Mouse (Mus musculus): ENCODE data around the gene Ccpg1. TPM values are rescaled to one million over a fixed set of nuclear protein-coding genes. Genes with fewer than 3 reads are reported as not detected.

Ccpg1 gene
- polyA plus RNA-seq, 1 experiment from 2014 or later: 23.6 TPM

- Histone ChIP-seq H3K9ac (no peak overlapping the region), H3K4me1 (no peaks in the 10 kb centered on the region), H3K4me3 (no peak overlapping the region), H3K9me3 (no peaks in the 10 kb centered on the region), H3K4me2 (replicated peaks) (no peak overlapping the region), H3K36me3 (no peaks in the 10 kb centered on the region; the same call in none of the 2 replicates), H3K27me3 (no peaks in the 10 kb centered on the region), H3K27ac (no peak overlapping the region)
- 74% methylated on average over 2 of the region's 2 CpGs for WGBS
- no peak for ATAC-seq (ENCODE audit: low FRiP score, low read depth)
These were observed 15.3 kb downstream of the Ccpg1 start for GRCm38 (mm10) chr9:73000487-73000886.

GRCm38 (mm10) chr9:73001314-73002011 is 16.2 kb downstream of the Ccpg1 start:
- Histone ChIP-seq H3K27me3 (no peaks in the 10 kb centered on the region), H3K27ac (no peak overlapping the region), H3K9ac (no peak overlapping the region), H3K4me1 (no peaks in the 10 kb centered on the region), H3K4me3 (no peak overlapping the region), H3K36me3 (peaks cover 8% of the 10 kb centered on the region), H3K9me3 (no peaks in the 10 kb centered on the region), H3K4me2 (replicated peaks) (no peak overlapping the region)
- no peak for ATAC-seq (ENCODE audit: low FRiP score, low read depth)
- 85% methylated on average over 13 of the region's 13 CpGs for WGBS

DNA sequence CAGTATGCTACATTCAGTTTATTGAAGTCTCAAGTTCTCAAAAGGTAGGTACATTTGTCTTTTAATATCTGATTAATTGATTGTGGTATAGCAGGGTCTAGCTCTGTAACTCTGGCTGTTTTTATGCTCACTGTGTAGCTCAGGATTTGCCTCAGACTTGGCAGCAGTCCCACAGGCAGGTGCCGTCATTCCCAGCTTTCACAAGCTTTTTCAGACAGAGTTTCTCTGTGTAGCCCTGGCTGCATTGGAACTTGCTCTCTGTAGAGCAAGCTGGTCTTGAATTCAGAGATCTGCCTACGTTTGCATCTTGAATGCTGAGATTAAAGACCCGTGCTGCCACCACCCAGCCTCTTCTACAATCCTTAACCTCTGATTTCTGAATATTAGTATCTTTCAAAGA is 16.9 kb downstream of the Ccpg1 start:
- Histone ChIP-seq H3K27me3 (no peaks in the 10 kb centered on the region), H3K4me1 (no peaks in the 10 kb centered on the region), H3K9me3 (no peaks in the 10 kb centered on the region), H3K4me2 (replicated peaks) (no peak overlapping the region), H3K36me3 (peaks cover 8% of the 10 kb centered on the region), H3K27ac (no peak overlapping the region), H3K4me3 (no peak overlapping the region), H3K9ac (no peak overlapping the region)
- WGBS: 59% methylated on average over 3 of the region's 3 CpGs
- no peak for ATAC-seq (ENCODE audit: low FRiP score, low read depth)

DNA sequence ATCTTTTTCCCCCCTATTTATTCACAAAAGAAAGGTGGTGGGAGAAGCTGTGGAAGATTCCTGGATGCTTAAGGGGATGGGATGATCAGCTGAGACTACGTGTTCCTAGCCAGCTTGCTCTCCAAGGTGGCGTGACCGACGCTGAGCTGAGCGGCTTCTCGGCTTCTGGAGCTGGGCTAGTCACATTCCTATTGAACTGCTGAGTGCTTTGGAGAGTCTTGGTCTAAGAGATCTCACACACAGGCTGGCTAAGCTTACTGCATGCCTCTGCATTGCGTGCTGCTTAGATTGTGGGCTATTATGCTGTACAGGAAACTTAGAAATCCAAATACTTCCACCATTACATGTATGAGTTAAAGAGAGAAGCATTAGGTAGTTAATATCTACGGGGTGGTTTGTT is 18.8 kb downstream of the Ccpg1 start:
- no peak overlapping the region for H3K4me3 ChIP-seq
- no peaks in the 10 kb centered on the region for H3K9me3 ChIP-seq
- 87% methylated on average over 8 of the region's 8 CpGs for WGBS
- no peaks in the 10 kb centered on the region for H3K4me1 ChIP-seq
- ATAC-seq (ENCODE audit: low FRiP score, low read depth): no peak
- no peak overlapping the region for H3K27ac ChIP-seq
- H3K9ac ChIP-seq: no peak overlapping the region
- no peaks in the 10 kb centered on the region for H3K27me3 ChIP-seq
- no peak overlapping the region for H3K4me2 ChIP-seq (replicated peaks)
- peaks cover 8% of the 10 kb centered on the region for H3K36me3 ChIP-seq

DNA sequence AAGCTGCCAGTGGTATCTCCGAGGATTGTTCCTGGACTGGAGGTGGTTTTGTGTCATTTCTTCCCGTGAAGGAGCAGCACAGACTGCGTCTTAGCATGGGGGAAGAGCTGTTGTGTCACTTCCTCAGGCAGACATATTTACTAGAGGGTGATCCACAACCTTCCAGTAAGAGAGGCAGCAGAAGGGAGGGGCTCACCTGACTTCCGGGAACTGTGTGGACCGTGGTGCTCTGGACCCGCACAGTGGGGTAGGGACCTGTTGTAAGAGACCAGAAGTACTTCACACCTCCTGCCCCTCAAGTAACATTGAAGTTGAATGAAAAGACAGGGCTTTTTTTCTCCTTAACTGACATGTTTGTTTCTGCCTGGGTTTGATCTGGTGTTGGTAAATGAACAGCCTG is 19.9 kb downstream of the Ccpg1 start:
- Histone ChIP-seq H3K27ac (no peak overlapping the region), H3K27me3 (no peaks in the 10 kb centered on the region), H3K36me3 (peaks cover 8% of the 10 kb centered on the region), H3K4me1 (no peaks in the 10 kb centered on the region), H3K9me3 (no peaks in the 10 kb centered on the region), H3K4me2 (replicated peaks) (no peak overlapping the region), H3K9ac (no peak overlapping the region), H3K4me3 (no peak overlapping the region)
- 84% methylated on average over 6 of the region's 6 CpGs for WGBS
- no peak for ATAC-seq (ENCODE audit: low FRiP score, low read depth)

DNA sequence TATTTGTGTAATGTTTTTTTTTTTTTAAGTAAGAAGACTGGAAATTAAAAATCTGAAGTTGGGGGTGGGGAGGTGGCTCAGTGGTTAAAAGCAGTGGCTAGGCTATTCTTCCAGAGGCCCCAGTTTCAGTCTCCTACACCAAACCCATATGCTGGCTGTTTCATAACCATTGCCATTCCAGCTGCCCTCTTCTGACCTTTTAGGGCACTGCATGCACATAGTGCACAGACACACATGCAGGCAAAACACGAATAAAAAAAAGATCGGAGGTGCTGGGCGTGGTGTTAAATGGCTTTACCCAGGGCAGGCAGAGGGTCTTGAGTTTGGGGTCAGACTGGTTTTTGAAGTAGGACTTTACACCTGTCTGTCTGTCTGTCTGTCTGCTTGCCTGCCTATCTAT is 20.9 kb downstream of the Ccpg1 start:
- Histone ChIP-seq H3K4me3 (no peak overlapping the region), H3K9me3 (no peaks in the 10 kb centered on the region), H3K9ac (no peak overlapping the region), H3K27ac (no peak overlapping the region), H3K4me2 (replicated peaks) (no peak overlapping the region), H3K4me1 (no peaks in the 10 kb centered on the region), H3K36me3 (peaks cover 11% of the 10 kb centered on the region), H3K27me3 (no peaks in the 10 kb centered on the region)
- ATAC-seq (ENCODE audit: low FRiP score, low read depth): no peak
- WGBS: 93% methylated on average over 3 of the region's 3 CpGs

- no peak overlapping the region for H3K4me3 ChIP-seq
- peaks cover 18% of the 10 kb centered on the region for H3K36me3 ChIP-seq
- H3K4me2 ChIP-seq (replicated peaks): no peak overlapping the region
- no peak overlapping the region for H3K27ac ChIP-seq
- no peaks in the 10 kb centered on the region for H3K27me3 ChIP-seq
- no peaks in the 10 kb centered on the region for H3K9me3 ChIP-seq
- no peaks in the 10 kb centered on the region for H3K4me1 ChIP-seq
- WGBS: 75% methylated on average over 3 of the region's 3 CpGs
- ATAC-seq (ENCODE audit: low FRiP score, low read depth): no peak
- no peak overlapping the region for H3K9ac ChIP-seq
These were observed 23.2 kb downstream of the Ccpg1 start for GRCm38 (mm10) chr9:73008384-73008783.

DNA sequence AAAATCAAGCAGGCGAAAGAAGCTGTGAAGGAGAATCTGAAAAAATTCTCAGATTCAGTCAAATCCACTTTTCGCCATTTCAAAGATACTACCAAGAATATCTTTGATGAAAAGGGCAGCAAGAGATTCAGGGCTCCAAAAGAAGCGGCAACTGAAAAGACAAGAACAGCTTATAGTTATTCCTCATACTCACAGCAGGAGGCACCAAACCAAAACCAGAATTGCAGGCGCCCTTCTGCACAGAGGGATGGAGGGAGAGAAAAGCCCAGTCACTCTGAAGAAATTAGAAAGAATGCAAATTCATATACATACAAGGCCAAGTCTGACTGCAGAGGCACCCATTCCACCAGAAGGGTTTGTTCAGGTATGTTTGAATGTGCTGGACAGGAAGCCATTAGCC is 27.4 kb downstream of the Ccpg1 start:
- Histone ChIP-seq H3K27me3 (no peaks in the 10 kb centered on the region), H3K9me3 (no peaks in the 10 kb centered on the region), H3K4me1 (no peaks in the 10 kb centered on the region), H3K9ac (no peak overlapping the region), H3K27ac (no peak overlapping the region), H3K36me3 (peaks cover 50% of the 10 kb centered on the region), H3K4me2 (replicated peaks) (no peak overlapping the region), H3K4me3 (no peak overlapping the region)
- no peak for ATAC-seq (ENCODE audit: low FRiP score, low read depth)
- WGBS: 91% methylated on average over 4 of the region's 4 CpGs

- Histone ChIP-seq H3K4me1 (no peaks in the 10 kb centered on the region), H3K27ac (no peak overlapping the region), H3K4me2 (replicated peaks) (no peak overlapping the region), H3K27me3 (no peaks in the 10 kb centered on the region), H3K4me3 (no peak overlapping the region), H3K36me3 (peaks cover 71% of the 10 kb centered on the region), H3K9ac (no peak overlapping the region), H3K9me3 (no peaks in the 10 kb centered on the region)
- no peak for ATAC-seq (ENCODE audit: low FRiP score, low read depth)
- WGBS: 68% methylated on average over 13 of the region's 13 CpGs
These were observed 29.5 kb downstream of the Ccpg1 start for GRCm38 (mm10) chr9:73014724-73015123.

DNA sequence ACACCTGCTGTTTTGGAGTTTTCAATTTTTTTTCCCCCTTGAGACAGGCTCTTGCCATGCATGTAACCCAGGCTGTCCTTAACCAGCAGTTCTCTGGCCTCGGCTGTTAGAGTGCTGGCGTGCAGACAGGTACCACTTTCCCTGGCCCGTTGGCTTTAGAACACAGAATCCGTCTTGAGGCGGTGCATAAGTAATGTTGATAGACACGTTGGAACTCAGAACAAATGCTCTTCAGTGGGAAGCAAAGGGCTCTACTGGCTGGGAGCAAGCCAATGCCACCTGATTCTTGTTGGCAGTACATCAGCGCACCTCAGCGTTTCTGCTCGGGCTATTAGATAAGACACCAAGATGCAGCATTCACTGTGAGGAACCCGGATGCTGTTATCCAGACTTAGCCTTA is 34.6 kb downstream of the Ccpg1 start:
- Histone ChIP-seq H3K27me3 (no peaks in the 10 kb centered on the region), H3K4me2 (replicated peaks) (no peak overlapping the region), H3K9ac (no peak overlapping the region), H3K9me3 (no peaks in the 10 kb centered on the region), H3K27ac (no peak overlapping the region), H3K4me1 (no peaks in the 10 kb centered on the region), H3K4me3 (no peak overlapping the region), H3K36me3 (peaks cover 78% of the 10 kb centered on the region)
- ATAC-seq (ENCODE audit: low FRiP score, low read depth): no peak
- WGBS: 92% methylated on average over 10 of the region's 10 CpGs

DNA sequence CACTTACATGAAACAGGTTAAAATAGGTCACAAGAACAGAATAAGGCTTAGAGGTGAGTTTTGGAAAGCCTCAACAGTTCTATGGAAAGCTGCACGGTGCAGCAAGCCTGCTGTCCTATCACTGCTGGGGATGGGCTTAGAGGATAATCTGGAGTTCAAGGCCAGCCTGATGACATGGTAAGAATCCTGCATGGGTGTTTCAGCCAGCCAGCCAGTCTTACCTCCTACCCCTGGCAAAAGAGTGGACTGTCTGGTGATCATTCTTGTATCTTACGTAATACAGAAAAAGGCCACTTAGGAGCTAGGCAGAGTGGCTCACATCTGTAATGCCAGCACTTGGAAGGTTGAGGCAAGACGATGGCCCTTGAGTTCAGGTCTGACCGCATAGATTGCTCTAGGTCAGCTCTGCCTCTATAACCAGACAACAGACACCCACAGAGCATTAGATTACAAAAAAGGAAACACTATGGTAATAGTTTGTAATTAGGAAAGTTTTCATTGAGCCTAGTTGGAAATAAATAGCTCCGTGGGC is 35.4 kb downstream of the Ccpg1 start:
- Histone ChIP-seq H3K27ac (no peak overlapping the region), H3K36me3 (peaks cover 74% of the 10 kb centered on the region), H3K4me1 (peaks cover 1% of the 10 kb centered on the region), H3K4me2 (replicated peaks) (no peak overlapping the region), H3K27me3 (no peaks in the 10 kb centered on the region), H3K9me3 (no peaks in the 10 kb centered on the region), H3K4me3 (no peak overlapping the region), H3K9ac (no peak overlapping the region)
- no peak for ATAC-seq (ENCODE audit: low FRiP score, low read depth)
- 88% methylated on average over 5 of the region's 5 CpGs for WGBS

GRCm38 (mm10) chr9:73025818-73026636 is 40.8 kb downstream of the Ccpg1 start:
- peak overlapping the region; percentile 54 for H3K4me2 ChIP-seq (replicated peaks)
- ATAC-seq (ENCODE audit: low FRiP score, low read depth): peak; percentile 78; the same call in 1 of the 2 replicates
- H3K4me3 ChIP-seq: peak overlapping the region; percentile 26
- H3K36me3 ChIP-seq: peaks cover 45% of the 10 kb centered on the region
- H3K27me3 ChIP-seq: no peaks in the 10 kb centered on the region
- 21% methylated on average over 16 of the region's 17 CpGs for WGBS
- H3K9me3 ChIP-seq: no peaks in the 10 kb centered on the region
- no peak overlapping the region for H3K9ac ChIP-seq
- H3K4me1 ChIP-seq: peaks cover 11% of the 10 kb centered on the region
- H3K27ac ChIP-seq: peak overlapping the region; percentile 29; the same call in 1 of the 2 replicates

Measured in limb, embryonic 13.5 days (tissue).